Mouse (Mus musculus) lung, postnatal 0 days (tissue): ENCODE measurements around the gene Cyb5d2.

Experiments
- CTCF ChIP-seq: IDR thresholded peaks from 2 replicates; pipeline ENCODE4 v1.5.1; 2016; ENCODE audit warnings: antibody characterized with exemption, mild to moderate bottlenecking
- EP300 ChIP-seq: IDR thresholded peaks from 2 replicates; pipeline ENCODE4 v1.6.1; 2016; ENCODE audit warnings: antibody characterized with exemption, mild to moderate bottlenecking, control low read depth

DNA sequence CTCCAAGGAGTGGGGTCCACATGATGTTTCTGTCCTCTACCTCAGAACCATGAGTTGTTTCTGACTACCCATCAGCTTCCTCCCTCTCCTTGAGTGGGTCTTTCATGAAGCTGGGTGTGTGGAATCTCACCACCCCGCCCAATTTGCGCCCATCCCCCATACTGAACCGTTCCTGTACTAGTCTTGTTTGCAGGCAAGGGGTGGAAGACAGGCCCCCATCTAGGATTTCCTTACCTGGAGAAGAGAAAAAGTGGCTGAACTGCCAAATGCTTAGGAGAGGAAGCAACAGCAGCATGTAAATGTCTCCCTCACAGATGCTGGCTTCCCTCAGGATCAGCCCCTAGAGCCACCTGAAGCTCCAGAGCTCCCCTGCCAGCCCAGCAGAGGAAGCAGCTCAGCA, 25.6 kb downstream of the Cyb5d2 start:
- no peak for TF ChIP-seq CTCF
- TF ChIP-seq EP300, result no peak
